Mouse (Mus musculus): ENCODE measurements around the gene Hrk.

The Hrk gene

GRCm38 (mm10) chr5:118164581-118164980 is at the start of gene Hrk:
Gene Hrk, plus strand, starts transcription at chr5:118164648.
- no peak for DNase-seq (ENCODE audit: low spot score in 2 of 2)

GRCm38 (mm10) chr5:118118351-118118750 is 46.1 kb upstream of the Hrk start:
- DNase-seq (ENCODE audit: low spot score in 2 of 2): no peak

GRCm38 (mm10) chr5:118118922-118119321 is 45.5 kb upstream of the Hrk start:
- DNase-seq (ENCODE audit: low spot score in 2 of 2): no peak

GRCm38 (mm10) chr5:118120670-118121069 is 43.8 kb upstream of the Hrk start:
- DNase-seq (ENCODE audit: low spot score in 2 of 2): no peak

GRCm38 (mm10) chr5:118121928-118122327 is 42.5 kb upstream of the Hrk start:
- DNase-seq (ENCODE audit: low spot score in 2 of 2): no peak

- no peak for DNase-seq (ENCODE audit: low spot score in 2 of 2)
Measured at GRCm38 (mm10) chr5:118123096-118123495, 41.4 kb upstream of the Hrk start.

GRCm38 (mm10) chr5:118126671-118127070 is 37.8 kb upstream of the Hrk start:
- no peak for DNase-seq (ENCODE audit: low spot score in 2 of 2)

GRCm38 (mm10) chr5:118128208-118128607 is 36.2 kb upstream of the Hrk start:
- DNase-seq (ENCODE audit: low spot score in 2 of 2): no peak

GRCm38 (mm10) chr5:118128651-118129050 is 35.8 kb upstream of the Hrk start:
- DNase-seq (ENCODE audit: low spot score in 2 of 2): no peak

- no peak for DNase-seq (ENCODE audit: low spot score in 2 of 2)
Measured at GRCm38 (mm10) chr5:118136391-118136790, 28.1 kb upstream of the Hrk start.

GRCm38 (mm10) chr5:118139630-118140029 is 24.8 kb upstream of the Hrk start:
- DNase-seq (ENCODE audit: low spot score in 2 of 2): no peak

GRCm38 (mm10) chr5:118142471-118142870 is 22.0 kb upstream of the Hrk start:
- DNase-seq (ENCODE audit: low spot score in 2 of 2): no peak

GRCm38 (mm10) chr5:118143211-118144026 is 21.0 kb upstream of the Hrk start:
- DNase-seq (ENCODE audit: low spot score in 2 of 2): no peak

GRCm38 (mm10) chr5:118144327-118144726 is 20.1 kb upstream of the Hrk start:
- DNase-seq (ENCODE audit: low spot score in 2 of 2): no peak

GRCm38 (mm10) chr5:118144770-118145169 is 19.7 kb upstream of the Hrk start:
- DNase-seq (ENCODE audit: low spot score in 2 of 2): no peak

GRCm38 (mm10) chr5:118145458-118145857 is 19.0 kb upstream of the Hrk start:
- no peak for DNase-seq (ENCODE audit: low spot score in 2 of 2)

- DNase-seq (ENCODE audit: low spot score in 2 of 2): no peak
Measured at GRCm38 (mm10) chr5:118145999-118146679, 18.3 kb upstream of the Hrk start.

GRCm38 (mm10) chr5:118147264-118147663 is 17.2 kb upstream of the Hrk start:
- no peak for DNase-seq (ENCODE audit: low spot score in 2 of 2)

GRCm38 (mm10) chr5:118149711-118150110 is 14.7 kb upstream of the Hrk start:
- DNase-seq (ENCODE audit: low spot score in 2 of 2): no peak

- DNase-seq (ENCODE audit: low spot score in 2 of 2): peak; percentile 86
Measured at GRCm38 (mm10) chr5:118154839-118155564, 9.4 kb upstream of the Hrk start, which contains the start of gene Fbxw8. Gene Fbxw8, minus strand, starts transcription at chr5:118155464.

GRCm38 (mm10) chr5:118155565-118155947 is 8.9 kb upstream of the Hrk start:
- DNase-seq (ENCODE audit: low spot score in 2 of 2): no peak

GRCm38 (mm10) chr5:118156976-118157375 is 7.5 kb upstream of the Hrk start:
- no peak for DNase-seq (ENCODE audit: low spot score in 2 of 2)
